Mouse (Mus musculus): ENCODE measurements at regions not wholly inside any gene's neighbourhood (a gene's known extent, or its start where the extent isn't known, plus 50 kb on each side); places are given as distances from the start of the nearest gene placed in this dataset.

DNA sequence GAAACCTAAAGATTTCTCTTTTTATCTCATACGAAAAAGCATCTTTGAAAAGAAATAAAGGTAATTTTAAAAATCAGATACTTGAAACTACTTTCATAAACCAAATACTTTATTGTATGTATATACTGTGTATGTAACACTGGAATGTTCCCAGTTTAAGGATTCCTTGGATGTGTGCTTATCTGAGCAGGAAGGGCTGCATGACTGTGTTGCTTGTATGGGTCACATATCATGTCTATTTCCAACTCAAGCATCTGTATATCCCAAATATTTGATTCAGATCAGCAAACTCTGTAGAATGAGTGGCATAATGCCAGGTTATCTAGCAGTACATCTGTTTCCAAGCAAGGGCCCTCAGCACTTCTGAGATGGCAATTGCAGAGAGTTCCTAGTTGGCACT is 330.1 kb downstream of the Inhba start:
- TF ChIP-seq CTCF (IDR thresholded peaks at IDR 0.05; ENCODE audit: insufficient read depth, low read length), result no peak
- TF ChIP-seq POLR2A (IDR thresholded peaks at IDR 0.05; ENCODE audit: borderline replicate concordance, extremely low read depth, low read depth, low read length), result no peak

Data from lung, adult 2 months (tissue).